Mouse (Mus musculus) liver, adult 2 months (tissue): ENCODE measurements around the gene Bicd1. TPM values are rescaled to one million over a fixed set of nuclear protein-coding genes. Genes with fewer than 3 reads are reported as not detected.
A peak's percentile ranks its signal among the peaks of the same experiment; 100 is the strongest.

Experiments
- DNase-seq: peaks from one replicate; pipeline ENCODE4 v3.0.0-alpha.2; 2011; ENCODE audit warnings: low read depth, low spot score; ENCODE audit errors: extremely low read depth
- H3K27ac ChIP-seq: fragments of 200-500 bp; replicated peaks from 2 replicates; pipeline ENCODE4 v1.5.1; 2012; ENCODE audit warnings: low read depth, mild to moderate bottlenecking, control low read depth, inconsistent platforms, low read length; ENCODE audit not compliant: insufficient read depth
- H3K27me3 ChIP-seq: fragments of 200-500 bp; 2 replicates; pipeline ENCODE4 v1.6.1; 2012; ENCODE audit warnings: mild to moderate bottlenecking, moderate library complexity, low read length, inconsistent platforms; ENCODE audit not compliant: control insufficient read depth, insufficient read depth
- H3K36me3 ChIP-seq: fragments of 200-500 bp; 2 replicates; pipeline ENCODE4 v1.6.1; 2012; ENCODE audit warnings: low read length, inconsistent platforms; ENCODE audit not compliant: control insufficient read depth, insufficient read depth
- H3K4me1 ChIP-seq: fragments of 200-500 bp; 2 replicates; pipeline ENCODE4 v1.6.1; 2011; ENCODE audit warnings: low read length; ENCODE audit not compliant: control insufficient read depth, insufficient read depth
- H3K4me3 ChIP-seq: fragments of 200-500 bp; 2 replicates; pipeline ENCODE4 v1.5.1; 2011; ENCODE audit warnings: low read depth, mild to moderate bottlenecking, control low read depth, low read length, moderate library complexity; ENCODE audit not compliant: insufficient read depth
- H3K79me2 ChIP-seq: fragments of 200-500 bp; 2 replicates; pipeline ENCODE4 v1.6.1; 2012; ENCODE audit warnings: inconsistent platforms, mild to moderate bottlenecking, low read length, moderate library complexity; ENCODE audit not compliant: control insufficient read depth, insufficient read depth
- H3K9ac ChIP-seq: fragments of 200-500 bp; 2 replicates; pipeline ENCODE4 v1.6.1; 2012; ENCODE audit warnings: low read depth, mild to moderate bottlenecking, control low read depth, inconsistent platforms, low read length
- CTCF ChIP-seq: fragments of 200-500 bp; IDR thresholded peaks from 2 replicates; pipeline ENCODE4 v1.5.1; 2011; ENCODE audit warnings: low read depth, low read length, control low read depth
- POLR2A ChIP-seq: fragments of 200-500 bp; IDR thresholded peaks from 2 replicates; pipeline ENCODE4 v1.6.1; 2011; ENCODE audit warnings: low read length, control low read depth; ENCODE audit not compliant: insufficient read depth; ENCODE audit errors: extremely low read depth
- WGBS: fragments of 180-500 bp; shearing (Covaris S2); methylation state at CpG from one replicate; pipeline ENCODE4 v1.1.7; 2018; 5-methylcytosine and 5-hydroxymethylcytosine counted together
- polyA plus RNA-seq: library from polyadenylated mRNA; depleted of rRNA; stranded (reverse); fragments of >200 nt; gene quantifications from 2 replicates; pipeline ENCODE4 v1.2.3, GENCODE M21; 2012
- total RNA-seq: library from RNA; depleted of rRNA; stranded (reverse); fragments of >200 nt; gene quantifications from 2 replicates; pipeline ENCODE4 v1.2.3, GENCODE M21; 2014

Gene Bicd1
- total and polyA plus RNA-seq, 2 experiments = 0.55 TPM; not detected in 1

GRCm38 (mm10) chr6:149494662-149495061 is 86.0 kb downstream of the Bicd1 start:
- no peaks in the 10 kb centered on the region for H3K4me1 ChIP-seq
- TF ChIP-seq POLR2A (no peak), CTCF (no peak)
- H3K36me3 ChIP-seq = no peaks in the 10 kb centered on the region
- H3K4me3 ChIP-seq = no peak overlapping the region
- no peak overlapping the region for H3K27ac ChIP-seq
- no peaks in the 10 kb centered on the region for H3K27me3 ChIP-seq
- DNase-seq = no peak
- WGBS = 92% methylated on average over 2 of the region's 2 CpGs
- no peaks in the 10 kb centered on the region for H3K79me2 ChIP-seq
- no peak overlapping the region for H3K9ac ChIP-seq

- H3K79me2 ChIP-seq = no peaks in the 10 kb centered on the region
- no peaks in the 10 kb centered on the region for H3K36me3 ChIP-seq
- TF ChIP-seq POLR2A (no peak), CTCF (no peak)
- no peaks in the 10 kb centered on the region for H3K4me1 ChIP-seq
- no peaks in the 10 kb centered on the region for H3K27me3 ChIP-seq
- DNase-seq = no peak
- H3K9ac ChIP-seq = no peak overlapping the region
- H3K4me3 ChIP-seq = no peak overlapping the region
- H3K27ac ChIP-seq = no peak overlapping the region
These were observed 87.2 kb downstream of the Bicd1 start for GRCm38 (mm10) chr6:149495925-149496324.

DNA sequence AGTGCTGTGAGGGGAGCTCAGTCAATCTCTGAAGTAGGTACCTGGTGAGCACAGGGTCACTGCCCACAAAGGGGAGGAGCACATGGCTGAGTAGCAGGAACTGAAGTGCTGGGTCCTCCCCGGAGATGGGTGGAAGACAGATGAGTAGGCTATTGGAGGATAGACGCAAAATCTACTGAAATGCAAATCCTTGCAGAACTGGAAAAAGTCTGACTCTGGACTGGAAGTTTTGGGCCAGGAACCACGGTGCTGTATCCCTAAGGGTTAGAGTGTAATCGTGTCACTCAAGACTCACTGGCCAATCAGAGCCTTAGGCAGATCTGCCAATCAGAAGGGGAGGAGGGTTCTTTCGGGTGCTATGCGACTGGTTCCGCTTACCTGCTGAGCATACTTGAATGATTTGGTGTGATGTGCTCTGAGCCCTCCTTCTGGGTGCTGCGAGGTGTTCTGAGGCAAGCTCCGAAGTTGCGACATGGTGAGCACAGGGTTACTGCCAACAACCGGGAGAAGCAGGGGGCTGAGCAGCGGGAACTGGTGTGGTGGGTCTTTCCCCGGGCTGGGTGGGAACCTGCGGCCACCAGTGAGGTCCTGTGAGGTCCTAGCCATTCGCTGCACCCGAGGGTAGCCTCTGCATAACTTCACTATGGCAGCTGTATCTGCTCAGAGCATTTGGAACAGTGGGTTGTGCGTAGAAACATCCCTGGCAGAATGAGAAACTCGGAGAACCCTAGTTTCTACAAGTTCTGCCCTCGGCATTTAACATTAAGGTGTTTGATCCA is 157.2 kb downstream of the Bicd1 start:
- DNase-seq = peak; percentile 12
- H3K36me3 ChIP-seq = no peaks in the 10 kb centered on the region
- WGBS = 3% methylated on average over 19 of the region's 19 CpGs
- no peak overlapping the region for H3K9ac ChIP-seq
- TF ChIP-seq POLR2A (no peak), CTCF (no peak)
- H3K4me3 ChIP-seq = peak overlapping the region; percentile 43
- H3K27ac ChIP-seq = no peak overlapping the region
- no peaks in the 10 kb centered on the region for H3K27me3 ChIP-seq
- no peaks in the 10 kb centered on the region for H3K79me2 ChIP-seq
- 0 out of 2 replicates have a peak, but pooled peaks cover 4% of the 10 kb centered on the region for H3K4me1 ChIP-seq

- TF ChIP-seq POLR2A (no peak), CTCF (no peak)
- WGBS = 75% methylated on average over 1 of the region's 1 CpGs
- DNase-seq = no peak
These were observed 158.5 kb downstream of the Bicd1 start for GRCm38 (mm10) chr6:149567219-149567618.

GRCm38 (mm10) chr6:149574288-149574687 is 165.6 kb downstream of the Bicd1 start:
- Histone ChIP-seq H3K27ac (no peak overlapping the region), H3K36me3 (no peaks in the 10 kb centered on the region), H3K27me3 (no peaks in the 10 kb centered on the region), H3K4me1 (no peaks in the 10 kb centered on the region), H3K79me2 (no peaks in the 10 kb centered on the region), H3K4me3 (no peak overlapping the region), H3K9ac (no peak overlapping the region)
- DNase-seq = no peak
- 85% methylated on average over 1 of the region's 1 CpGs for WGBS
- no peak for TF ChIP-seq POLR2A
- no peak for TF ChIP-seq CTCF

More at GRCm38 (mm10) chr6:149567219-149567618, 158.5 kb downstream of the Bicd1 start:
- Histone ChIP-seq H3K27me3 (no peaks in the 10 kb centered on the region), H3K4me1 (0 out of 2 replicates have a peak, but pooled peaks cover 4% of the 10 kb centered on the region), H3K27ac (no peak overlapping the region), H3K36me3 (no peaks in the 10 kb centered on the region), H3K79me2 (no peaks in the 10 kb centered on the region), H3K4me3 (no peak overlapping the region), H3K9ac (no peak overlapping the region)

DNA sequence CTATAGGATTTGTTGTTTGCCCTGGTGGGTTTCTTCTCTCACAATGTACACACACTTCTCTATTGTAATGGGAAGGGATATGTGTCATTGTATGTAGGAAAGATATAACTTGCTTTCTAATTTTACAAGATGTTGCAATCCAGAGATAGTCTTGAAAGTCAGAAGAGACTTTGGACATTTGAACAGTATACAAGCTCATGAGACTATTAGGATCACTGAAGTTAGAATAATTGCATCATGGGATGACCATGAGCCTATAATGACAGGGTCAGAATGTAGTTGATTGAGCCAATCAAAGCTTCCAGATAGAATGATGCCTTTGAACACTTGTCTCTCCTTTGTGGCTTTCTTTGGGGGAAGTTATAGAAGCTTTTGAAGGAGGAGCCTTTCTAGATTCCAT is 171.4 kb downstream of the Bicd1 start:
- Histone ChIP-seq H3K4me1 (no peaks in the 10 kb centered on the region), H3K4me3 (no peak overlapping the region), H3K9ac (no peak overlapping the region), H3K79me2 (no peaks in the 10 kb centered on the region), H3K27me3 (no peaks in the 10 kb centered on the region), H3K27ac (no peak overlapping the region), H3K36me3 (no peaks in the 10 kb centered on the region)
- TF ChIP-seq POLR2A (no peak), CTCF (no peak)
- DNase-seq = no peak
